Mouse (Mus musculus): Measurements from ENCODE around the gene Sct. TPM values are rescaled to one million over a fixed set of nuclear protein-coding genes. Genes with fewer than 3 reads are reported as not detected.
"Not testable (repeated sequence)": the region's sequence is repeated elsewhere in the genome, so short reads cannot be mapped to it uniquely, and the experiment has no call there.

The Sct gene
- polyA plus RNA-seq, 1 experiment from 2014 or later: 3.0 TPM

DNA sequence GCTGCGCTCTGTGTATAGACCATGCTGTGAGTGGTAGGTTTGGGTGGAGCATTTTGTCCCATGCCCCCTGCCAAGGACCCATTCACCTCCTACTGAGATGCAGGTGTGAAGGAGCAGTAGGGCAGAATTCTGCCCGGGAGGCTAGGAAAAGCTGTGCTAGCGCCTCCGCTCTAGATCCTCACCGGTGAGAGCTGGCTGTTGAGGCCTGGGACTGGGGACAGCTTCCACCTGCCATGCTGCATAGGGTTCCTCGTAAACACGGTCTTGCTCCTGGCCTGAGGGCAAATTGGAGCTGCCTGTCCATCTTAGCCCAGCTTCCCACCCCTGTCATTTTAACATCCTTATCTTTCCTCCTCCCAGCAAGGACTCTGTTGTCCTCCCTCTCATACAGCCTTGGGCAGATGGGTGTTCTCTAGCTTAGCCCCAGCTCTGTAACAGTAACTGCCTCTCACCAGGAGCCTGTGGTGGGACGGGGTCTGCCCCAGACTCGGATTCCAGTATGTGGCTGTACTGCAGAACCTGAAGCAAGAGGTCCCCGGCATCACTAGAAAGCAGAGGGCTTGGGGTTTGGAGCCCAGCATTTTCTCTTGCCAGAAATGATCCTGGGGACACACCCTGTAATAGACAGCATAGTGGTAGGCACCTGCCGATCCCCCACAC, 14.8 kb downstream of the Sct start:
- H3K4me2 ChIP-seq: no peak overlapping the region
- ATAC-seq (replicated peaks; ENCODE audit: insufficient number of reproducible peaks, low FRiP score, low TSS enrichment): no peak
- H3K4me1 ChIP-seq (ENCODE audit: control insufficient read depth, insufficient read depth, low read length): peaks cover 11% of the 10 kb centered on the region; the same call in 1 of the 2 replicates
- peaks cover 39% of the 10 kb centered on the region for H3K36me3 ChIP-seq (ENCODE audit: control insufficient read depth, insufficient read depth, low read length)
- H3K4me3 ChIP-seq (ENCODE audit: low read depth, low read length): no peak overlapping the region
- no peak overlapping the region for H3K9ac ChIP-seq (ENCODE audit: low read depth, low read length)
- H3K27me3 ChIP-seq (ENCODE audit: control insufficient read depth, insufficient read depth, low read length): no peaks in the 10 kb centered on the region
- 72% methylated on average over 11 of the region's 11 CpGs for WGBS (ENCODE audit: insufficient replicate concordance)
- no peaks in the 10 kb centered on the region for H3K9me3 ChIP-seq (replicated peaks; ENCODE audit: control insufficient read depth, low read length)
- H3K27ac ChIP-seq (ENCODE audit: low read depth, low read length): no peak overlapping the region

GRCm38 (mm10) chr7:141263640-141264039, 15.3 kb downstream of the Sct start:
- WGBS (ENCODE audit: insufficient replicate concordance): 86% methylated on average over 13 of the region's 13 CpGs
- H3K4me1 ChIP-seq (ENCODE audit: control insufficient read depth, insufficient read depth, low read length): peaks cover 11% of the 10 kb centered on the region; the same call in 1 of the 2 replicates
- no peaks in the 10 kb centered on the region for H3K27me3 ChIP-seq (ENCODE audit: control insufficient read depth, insufficient read depth, low read length)
- no peak for ATAC-seq (replicated peaks; ENCODE audit: insufficient number of reproducible peaks, low FRiP score, low TSS enrichment)
- H3K36me3 ChIP-seq (ENCODE audit: control insufficient read depth, insufficient read depth, low read length): peaks cover 44% of the 10 kb centered on the region
- no peaks in the 10 kb centered on the region for H3K9me3 ChIP-seq (replicated peaks; ENCODE audit: control insufficient read depth, low read length)
- no peak overlapping the region for H3K9ac ChIP-seq (ENCODE audit: low read depth, low read length)
- no peak overlapping the region for H3K4me2 ChIP-seq
- H3K4me3 ChIP-seq (ENCODE audit: low read depth, low read length): no peak overlapping the region
- no peak overlapping the region for H3K27ac ChIP-seq (ENCODE audit: low read depth, low read length)

GRCm38 (mm10) chr7:141261480-141261879, 17.5 kb downstream of the Sct start:
- H3K36me3 ChIP-seq (ENCODE audit: control insufficient read depth, insufficient read depth, low read length): peaks cover 63% of the 10 kb centered on the region
- no peak overlapping the region for H3K27ac ChIP-seq (ENCODE audit: low read depth, low read length)
- WGBS (ENCODE audit: insufficient replicate concordance): 83% methylated on average over 3 of the region's 3 CpGs
- H3K4me1 ChIP-seq (ENCODE audit: control insufficient read depth, insufficient read depth, low read length): peaks cover 9% of the 10 kb centered on the region; the same call in 1 of the 2 replicates
- H3K4me2 ChIP-seq: no peak overlapping the region
- H3K27me3 ChIP-seq (ENCODE audit: control insufficient read depth, insufficient read depth, low read length): no peaks in the 10 kb centered on the region
- no peak for ATAC-seq (replicated peaks; ENCODE audit: insufficient number of reproducible peaks, low FRiP score, low TSS enrichment)
- no peaks in the 10 kb centered on the region for H3K9me3 ChIP-seq (replicated peaks; ENCODE audit: control insufficient read depth, low read length)
- no peak overlapping the region for H3K4me3 ChIP-seq (ENCODE audit: low read depth, low read length)
- no peak overlapping the region for H3K9ac ChIP-seq (ENCODE audit: low read depth, low read length)

GRCm38 (mm10) chr7:141256159-141256558, 22.8 kb downstream of the Sct start:
- no peak overlapping the region for H3K27ac ChIP-seq (ENCODE audit: low read depth, low read length)
- ATAC-seq (replicated peaks; ENCODE audit: insufficient number of reproducible peaks, low FRiP score, low TSS enrichment): no peak
- WGBS (ENCODE audit: insufficient replicate concordance): 93% methylated on average over 10 of the region's 10 CpGs
- no peak overlapping the region for H3K4me2 ChIP-seq
- H3K9me3 ChIP-seq (replicated peaks; ENCODE audit: control insufficient read depth, low read length): no peaks in the 10 kb centered on the region
- H3K4me3 ChIP-seq (ENCODE audit: low read depth, low read length): no peak overlapping the region
- peaks cover 59% of the 10 kb centered on the region for H3K36me3 ChIP-seq (ENCODE audit: control insufficient read depth, insufficient read depth, low read length)
- no peaks in the 10 kb centered on the region for H3K27me3 ChIP-seq (ENCODE audit: control insufficient read depth, insufficient read depth, low read length)
- H3K4me1 ChIP-seq (ENCODE audit: control insufficient read depth, insufficient read depth, low read length): no peaks in the 10 kb centered on the region
- H3K9ac ChIP-seq (ENCODE audit: low read depth, low read length): no peak overlapping the region

DNA sequence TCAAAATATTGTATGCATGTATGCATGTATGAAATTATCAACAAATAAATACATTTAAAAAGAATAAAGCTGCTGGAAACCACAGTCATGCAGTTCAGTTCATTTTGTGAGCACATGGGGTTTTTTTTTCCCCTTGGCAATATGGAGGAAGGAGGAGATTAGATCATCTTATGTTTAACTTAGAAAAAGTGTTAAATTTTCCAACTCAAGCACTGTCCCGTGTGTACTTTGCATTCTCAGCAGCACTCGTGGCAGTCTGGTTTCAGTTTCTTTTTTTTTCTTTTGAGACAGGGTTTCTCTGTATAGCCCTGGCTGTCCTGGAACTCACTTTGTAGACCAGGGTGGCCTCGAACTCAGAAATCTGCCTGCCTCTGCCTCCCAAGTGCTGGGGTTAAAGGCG, 28.4 kb downstream of the Sct start:
- ATAC-seq (replicated peaks; ENCODE audit: insufficient number of reproducible peaks, low FRiP score, low TSS enrichment); H3K9ac ChIP-seq (ENCODE audit: low read depth, low read length); H3K4me3 ChIP-seq (ENCODE audit: low read depth, low read length); H3K9me3 ChIP-seq (replicated peaks; ENCODE audit: control insufficient read depth, low read length); H3K4me1 ChIP-seq (ENCODE audit: control insufficient read depth, insufficient read depth, low read length); H3K4me2 ChIP-seq; H3K27me3 ChIP-seq (ENCODE audit: control insufficient read depth, insufficient read depth, low read length); H3K27ac ChIP-seq (ENCODE audit: low read depth, low read length): not testable (repeated sequence)
- H3K36me3 ChIP-seq (ENCODE audit: control insufficient read depth, insufficient read depth, low read length): peaks cover 37% of the 10 kb centered on the region
- WGBS (ENCODE audit: insufficient replicate concordance): 95% methylated on average over 4 of the region's 4 CpGs

DNA sequence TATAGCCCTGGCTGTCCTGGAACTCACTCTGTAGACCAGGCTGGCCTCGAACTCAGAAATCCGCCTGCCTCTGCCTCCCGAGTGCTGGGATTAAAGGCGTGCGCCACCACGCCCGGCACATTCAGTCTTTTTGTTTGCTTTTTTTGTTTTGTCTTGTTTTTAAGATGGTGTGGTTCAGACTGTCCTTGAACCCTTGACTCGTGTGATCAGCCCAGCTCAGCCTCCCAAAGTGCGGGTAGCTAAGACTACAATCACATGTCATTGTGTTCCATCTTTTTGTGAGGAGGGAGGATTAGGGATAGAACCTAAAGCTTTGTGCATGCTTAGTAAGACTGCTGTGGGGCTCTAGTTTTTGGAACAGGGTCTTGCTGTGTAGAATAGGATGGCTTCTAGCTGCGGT, 47.4 kb downstream of the Sct start:
- H3K27ac ChIP-seq (ENCODE audit: low read depth, low read length): no peak overlapping the region
- no peak for ATAC-seq (replicated peaks; ENCODE audit: insufficient number of reproducible peaks, low FRiP score, low TSS enrichment)
- no peak overlapping the region for H3K9ac ChIP-seq (ENCODE audit: low read depth, low read length)
- H3K27me3 ChIP-seq (ENCODE audit: control insufficient read depth, insufficient read depth, low read length): no peaks in the 10 kb centered on the region
- H3K4me2 ChIP-seq: no peak overlapping the region
- H3K36me3 ChIP-seq (ENCODE audit: control insufficient read depth, insufficient read depth, low read length): peaks cover 32% of the 10 kb centered on the region
- no peak overlapping the region for H3K4me3 ChIP-seq (ENCODE audit: low read depth, low read length)
- 94% methylated on average over 9 of the region's 10 CpGs for WGBS (ENCODE audit: insufficient replicate concordance)
- H3K4me1 ChIP-seq (ENCODE audit: control insufficient read depth, insufficient read depth, low read length): peaks cover 13% of the 10 kb centered on the region
- no peaks in the 10 kb centered on the region for H3K9me3 ChIP-seq (replicated peaks; ENCODE audit: control insufficient read depth, low read length)

DNA sequence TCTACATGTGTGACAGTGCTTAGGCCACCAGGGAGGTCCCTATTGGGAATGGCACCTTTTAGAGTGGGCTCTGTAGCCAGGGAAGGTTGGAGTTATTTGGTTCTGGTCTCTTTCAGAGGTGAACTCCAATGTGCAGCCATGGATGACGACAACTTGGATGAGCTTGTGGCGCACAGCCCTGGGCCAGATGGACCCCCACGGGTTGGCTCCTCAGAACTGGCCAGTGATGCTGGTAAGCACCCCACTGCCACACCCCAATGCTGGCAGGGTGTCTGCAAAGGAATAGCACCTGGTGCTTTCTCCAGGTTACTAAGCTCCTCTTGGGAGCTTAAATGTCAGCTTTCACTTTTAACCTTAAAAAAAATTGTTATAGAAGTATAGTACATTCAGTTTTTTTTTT, 47.8 kb downstream of the Sct start:
- H3K9me3 ChIP-seq (replicated peaks; ENCODE audit: control insufficient read depth, low read length): no peaks in the 10 kb centered on the region
- H3K4me2 ChIP-seq: no peak overlapping the region
- WGBS (ENCODE audit: insufficient replicate concordance): 92% methylated on average over 3 of the region's 3 CpGs
- no peak for ATAC-seq (replicated peaks; ENCODE audit: insufficient number of reproducible peaks, low FRiP score, low TSS enrichment)
- H3K36me3 ChIP-seq (ENCODE audit: control insufficient read depth, insufficient read depth, low read length): peaks cover 29% of the 10 kb centered on the region
- H3K27ac ChIP-seq (ENCODE audit: low read depth, low read length): no peak overlapping the region
- H3K9ac ChIP-seq (ENCODE audit: low read depth, low read length): no peak overlapping the region
- H3K27me3 ChIP-seq (ENCODE audit: control insufficient read depth, insufficient read depth, low read length): no peaks in the 10 kb centered on the region
- no peak overlapping the region for H3K4me3 ChIP-seq (ENCODE audit: low read depth, low read length)
- peaks cover 13% of the 10 kb centered on the region for H3K4me1 ChIP-seq (ENCODE audit: control insufficient read depth, insufficient read depth, low read length)

DNA sequence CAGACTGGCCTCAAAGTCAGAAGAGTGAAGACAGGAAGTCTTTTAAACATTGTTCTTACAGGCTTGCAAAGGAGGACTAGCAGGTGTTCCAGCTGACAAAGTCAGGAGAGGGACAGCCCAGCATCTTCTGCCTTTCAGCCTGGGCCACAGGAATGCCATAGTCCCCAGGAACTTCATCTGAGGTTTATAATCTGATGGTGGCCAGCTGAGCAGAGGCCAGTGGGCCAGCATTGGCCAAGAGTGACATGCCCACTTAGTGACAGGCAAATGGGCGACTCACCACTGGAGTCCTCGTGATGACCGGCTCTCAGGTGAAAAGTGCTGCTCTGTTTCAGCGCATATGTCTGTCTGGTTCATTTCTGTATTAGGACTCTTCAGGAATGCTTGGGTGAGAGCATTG, 48.4 kb downstream of the Sct start:
- no peak for ATAC-seq (replicated peaks; ENCODE audit: insufficient number of reproducible peaks, low FRiP score, low TSS enrichment)
- 88% methylated on average over 4 of the region's 4 CpGs for WGBS (ENCODE audit: insufficient replicate concordance)
- peak overlapping the region; percentile 43; the same call in 1 of the 2 replicates for H3K9ac ChIP-seq (ENCODE audit: low read depth, low read length)

DNA sequence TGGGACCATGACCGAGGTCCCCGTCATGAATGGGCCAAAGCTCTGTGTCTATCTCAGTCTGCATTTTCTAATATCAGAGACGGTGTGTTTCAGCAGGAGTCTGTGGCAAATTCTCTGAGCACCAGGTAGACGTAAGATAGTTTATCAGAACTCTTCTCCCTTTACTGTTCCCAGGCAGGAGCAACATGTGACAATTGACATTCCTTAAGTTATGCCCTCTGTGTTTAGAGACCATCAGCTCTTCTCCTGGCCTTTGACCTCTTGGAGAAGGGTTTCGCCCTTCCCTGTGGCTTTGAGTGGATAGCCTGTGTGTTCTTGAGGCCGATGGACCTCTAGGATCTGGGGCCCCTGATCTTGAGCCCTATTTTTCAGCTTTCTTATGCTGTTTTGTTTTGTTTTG, 49.2 kb downstream of the Sct start:
- no peak for ATAC-seq (replicated peaks; ENCODE audit: insufficient number of reproducible peaks, low FRiP score, low TSS enrichment)
- WGBS (ENCODE audit: insufficient replicate concordance): 49% methylated on average over 6 of the region's 6 CpGs
- no peaks in the 10 kb centered on the region for H3K9me3 ChIP-seq (replicated peaks; ENCODE audit: control insufficient read depth, low read length)
- peak overlapping the region; percentile 76 for H3K4me2 ChIP-seq
- peaks cover 13% of the 10 kb centered on the region for H3K4me1 ChIP-seq (ENCODE audit: control insufficient read depth, insufficient read depth, low read length)
- peaks cover 27% of the 10 kb centered on the region for H3K36me3 ChIP-seq (ENCODE audit: control insufficient read depth, insufficient read depth, low read length)
- peak overlapping the region; percentile 98 for H3K9ac ChIP-seq (ENCODE audit: low read depth, low read length)
- H3K27me3 ChIP-seq (ENCODE audit: control insufficient read depth, insufficient read depth, low read length): no peaks in the 10 kb centered on the region
- H3K27ac ChIP-seq (ENCODE audit: low read depth, low read length): no peak overlapping the region
- peak overlapping the region; percentile 97 for H3K4me3 ChIP-seq (ENCODE audit: low read depth, low read length)

More for the DNA sequence above, 48.4 kb downstream of the Sct start:
- Histone ChIP-seq H3K36me3 (ENCODE audit: control insufficient read depth, insufficient read depth, low read length) (peaks cover 27% of the 10 kb centered on the region), H3K4me1 (ENCODE audit: control insufficient read depth, insufficient read depth, low read length) (peaks cover 13% of the 10 kb centered on the region), H3K9me3 (replicated peaks; ENCODE audit: control insufficient read depth, low read length) (no peaks in the 10 kb centered on the region), H3K27me3 (ENCODE audit: control insufficient read depth, insufficient read depth, low read length) (no peaks in the 10 kb centered on the region), H3K27ac (ENCODE audit: low read depth, low read length) (no peak overlapping the region), H3K4me2 (peak overlapping the region; percentile 11; the same call in 1 of the 2 replicates), H3K4me3 (ENCODE audit: low read depth, low read length) (no peak overlapping the region)

Measured in heart, embryonic 11.5 days (tissue).